Mouse (Mus musculus) thymus, postnatal 36 days (tissue): ENCODE data around the gene Dyrk1a.

ENCODE experiments used
- DNase-seq, 2 experiments: peaks; one replicate each; pipeline ENCODE4 v3.0.0; 2022; ENCODE audit warnings: mixed read lengths in 2 of 2

Dyrk1a gene

GRCm38 (mm10) chr16:94559782-94560181, 10.0 kb upstream of the Dyrk1a start:
- no peak for DNase-seq

- DNase-seq: no peak
Measured at GRCm38 (mm10) chr16:94560618-94561017, 9.2 kb upstream of the Dyrk1a start.

- DNase-seq: no peak
Measured at GRCm38 (mm10) chr16:94566124-94566523, 3.7 kb upstream of the Dyrk1a start.

- DNase-seq: no peak
Measured at GRCm38 (mm10) chr16:94566834-94567585, 2.8 kb upstream of the Dyrk1a start.

- DNase-seq: no peak
Measured at GRCm38 (mm10) chr16:94567751-94568150, 2.1 kb upstream of the Dyrk1a start.

- no peak for DNase-seq
Measured at GRCm38 (mm10) chr16:94568335-94569228, 1.2 kb upstream of the Dyrk1a start.

- peak; percentile 67 to 77 for DNase-seq
Measured at GRCm38 (mm10) chr16:94570361-94571041, 691 bp downstream of the Dyrk1a start.

- no peak for DNase-seq
Measured at GRCm38 (mm10) chr16:94571111-94571993, 1.5 kb downstream of the Dyrk1a start.

- DNase-seq: no peak
Measured at GRCm38 (mm10) chr16:94572422-94572821, 2.6 kb downstream of the Dyrk1a start.

- no peak for DNase-seq
Measured at GRCm38 (mm10) chr16:94574025-94574717, 4.4 kb downstream of the Dyrk1a start.

GRCm38 (mm10) chr16:94574718-94575094, 4.9 kb downstream of the Dyrk1a start:
- no peak for DNase-seq

- no peak for DNase-seq
Measured at GRCm38 (mm10) chr16:94575757-94576156, 5.9 kb downstream of the Dyrk1a start.

GRCm38 (mm10) chr16:94579348-94579747, 9.5 kb downstream of the Dyrk1a start:
- DNase-seq: no peak

GRCm38 (mm10) chr16:94580844-94581405, 11.1 kb downstream of the Dyrk1a start:
- no peak for DNase-seq

- no peak for DNase-seq
Measured at GRCm38 (mm10) chr16:94586349-94586990, 16.7 kb downstream of the Dyrk1a start.

GRCm38 (mm10) chr16:94587461-94587860, 17.7 kb downstream of the Dyrk1a start:
- no peak for DNase-seq

GRCm38 (mm10) chr16:94588171-94588570, 18.4 kb downstream of the Dyrk1a start:
- no peak for DNase-seq

GRCm38 (mm10) chr16:94588974-94589373, 19.2 kb downstream of the Dyrk1a start:
- no peak for DNase-seq

- DNase-seq: no peak
Measured at GRCm38 (mm10) chr16:94589648-94590047, 19.8 kb downstream of the Dyrk1a start.

GRCm38 (mm10) chr16:94590214-94590613, 20.4 kb downstream of the Dyrk1a start:
- DNase-seq: no peak

GRCm38 (mm10) chr16:94590977-94591376, 21.2 kb downstream of the Dyrk1a start:
- no peak for DNase-seq
